Mouse (Mus musculus): ENCODE measurements around the gene Gm5741. TPM values are rescaled to one million over a fixed set of nuclear protein-coding genes. Genes with fewer than 3 reads are reported as not detected.

Gene Gm5741
- total and polyA plus RNA-seq, 2 experiments from 2014 or later: 2.2 TPM; not detected in 1

- WGBS: 39% methylated on average over 9 of the region's 9 CpGs
- TF ChIP-seq CTCF (IDR thresholded peaks at IDR 0.05): no peak
Measured at GRCm38 (mm10) chr8:85072364-85072929, 4.7 kb upstream of the Gm5741 start.

GRCm38 (mm10) chr8:85071514-85072281 is 3.9 kb upstream of the Gm5741 start, which contains the start of gene Dhps:
TSS of gene Dhps (plus strand) at chr8:85071757.
- Histone ChIP-seq H3K4me2 (ENCODE audit: low read depth, low read length, poor library complexity, severe bottlenecking) (peak within 1 kb of the TSS; percentile 47), H3K36me3 (ENCODE audit: insufficient read depth, low read length) (peaks cover 40% of the 10 kb centered on the region), H3K4me1 (ENCODE audit: insufficient read depth, low read length) (no peaks in the 10 kb centered on the region), H3K27me3 (ENCODE audit: insufficient read depth, low read length) (no peaks in the 10 kb centered on the region), H3K9me3 (ENCODE audit: low read length) (no peaks in the 10 kb centered on the region), H3K4me3 (ENCODE audit: low read depth, low read length) (peak within 1 kb of the TSS; percentile 92), H3K9ac (replicated peaks; ENCODE audit: low read length, poor library complexity, severe bottlenecking) (peak within 1 kb of the TSS; percentile 92), H3K27ac (ENCODE audit: low read depth, low read length) (peak within 1 kb of the TSS; percentile 91)
- peak; percentile 36 for TF ChIP-seq CTCF (IDR thresholded peaks at IDR 0.05)
- under 1% methylated on average over 66 of the region's 68 CpGs for WGBS
- ATAC-seq (ENCODE audit: low FRiP score) (peak; percentile 90), DNase-seq (ENCODE audit: low spot score) (peak; percentile 96)

More at GRCm38 (mm10) chr8:85072364-85072929, 4.7 kb upstream of the Gm5741 start:
- ATAC-seq (ENCODE audit: low FRiP score) (no peak), DNase-seq (ENCODE audit: low spot score) (no peak)
- no peaks in the 10 kb centered on the region for H3K9me3 ChIP-seq (ENCODE audit: low read length)
- H3K36me3 ChIP-seq (ENCODE audit: insufficient read depth, low read length): peaks cover 38% of the 10 kb centered on the region
- H3K4me3 ChIP-seq (ENCODE audit: low read depth, low read length): peak overlapping the region; percentile 92
- H3K27me3 ChIP-seq (ENCODE audit: insufficient read depth, low read length): no peaks in the 10 kb centered on the region
- peak overlapping the region; percentile 92; the same call in 1 of the 2 replicates for H3K9ac ChIP-seq (replicated peaks; ENCODE audit: low read length, poor library complexity, severe bottlenecking)
- H3K4me1 ChIP-seq (ENCODE audit: insufficient read depth, low read length): no peaks in the 10 kb centered on the region
- H3K4me2 ChIP-seq (ENCODE audit: low read depth, low read length, poor library complexity, severe bottlenecking): peak overlapping the region; percentile 47
- H3K27ac ChIP-seq (ENCODE audit: low read depth, low read length): peak overlapping the region; percentile 91

- 83% methylated on average over 5 of the region's 5 CpGs for WGBS
- H3K4me3 ChIP-seq (ENCODE audit: low read depth, low read length): peak overlapping the region; percentile 92; the same call in 1 of the 2 replicates
- no peaks in the 10 kb centered on the region for H3K4me1 ChIP-seq (ENCODE audit: insufficient read depth, low read length)
- no peaks in the 10 kb centered on the region for H3K27me3 ChIP-seq (ENCODE audit: insufficient read depth, low read length)
- DNase-seq (ENCODE audit: low spot score): no peak
- no peak for ATAC-seq (ENCODE audit: low FRiP score)
- peak overlapping the region; percentile 91 for H3K27ac ChIP-seq (ENCODE audit: low read depth, low read length)
- H3K9ac ChIP-seq (replicated peaks; ENCODE audit: low read length, poor library complexity, severe bottlenecking): no peak overlapping the region
- peak overlapping the region; percentile 47 for H3K4me2 ChIP-seq (ENCODE audit: low read depth, low read length, poor library complexity, severe bottlenecking)
- H3K36me3 ChIP-seq (ENCODE audit: insufficient read depth, low read length): peaks cover 40% of the 10 kb centered on the region
- no peaks in the 10 kb centered on the region for H3K9me3 ChIP-seq (ENCODE audit: low read length)
- TF ChIP-seq CTCF (IDR thresholded peaks at IDR 0.05): no peak
Measured at GRCm38 (mm10) chr8:85071041-85071440, 3.3 kb upstream of the Gm5741 start.

- no peak overlapping the region for H3K4me2 ChIP-seq (ENCODE audit: low read depth, low read length, poor library complexity, severe bottlenecking)
- 0 out of 2 replicates have a peak, but pooled peaks cover under 1% of the 10 kb centered on the region for H3K4me1 ChIP-seq (ENCODE audit: insufficient read depth, low read length)
- peaks cover 36% of the 10 kb centered on the region for H3K36me3 ChIP-seq (ENCODE audit: insufficient read depth, low read length)
- no peaks in the 10 kb centered on the region for H3K27me3 ChIP-seq (ENCODE audit: insufficient read depth, low read length)
- H3K9me3 ChIP-seq (ENCODE audit: low read length): no peaks in the 10 kb centered on the region
- TF ChIP-seq CTCF (IDR thresholded peaks at IDR 0.05): no peak
- DNase-seq (ENCODE audit: low spot score) (no peak), ATAC-seq (ENCODE audit: low FRiP score) (no peak)
- H3K4me3 ChIP-seq (ENCODE audit: low read depth, low read length): no peak overlapping the region
- no peak overlapping the region for H3K9ac ChIP-seq (replicated peaks; ENCODE audit: low read length, poor library complexity, severe bottlenecking)
- WGBS: 94% methylated on average over 2 of the region's 2 CpGs
- no peak overlapping the region for H3K27ac ChIP-seq (ENCODE audit: low read depth, low read length)
Measured at GRCm38 (mm10) chr8:85067155-85067554, 627 bp downstream of the Gm5741 start.

GRCm38 (mm10) chr8:85065213-85065612 is 2.6 kb downstream of the Gm5741 start:
- Histone ChIP-seq H3K27me3 (ENCODE audit: insufficient read depth, low read length) (no peaks in the 10 kb centered on the region), H3K36me3 (ENCODE audit: insufficient read depth, low read length) (peaks cover 36% of the 10 kb centered on the region), H3K4me2 (ENCODE audit: low read depth, low read length, poor library complexity, severe bottlenecking) (no peak overlapping the region), H3K27ac (ENCODE audit: low read depth, low read length) (no peak overlapping the region), H3K4me3 (ENCODE audit: low read depth, low read length) (no peak overlapping the region), H3K9ac (replicated peaks; ENCODE audit: low read length, poor library complexity, severe bottlenecking) (no peak overlapping the region), H3K9me3 (ENCODE audit: low read length) (no peaks in the 10 kb centered on the region), H3K4me1 (ENCODE audit: insufficient read depth, low read length) (peaks cover 12% of the 10 kb centered on the region)
- WGBS: 38% methylated on average over 2 of the region's 2 CpGs
- ATAC-seq (ENCODE audit: low FRiP score): no peak
- DNase-seq (ENCODE audit: low spot score): no peak
- TF ChIP-seq CTCF (IDR thresholded peaks at IDR 0.05): no peak

- H3K9me3 ChIP-seq (ENCODE audit: low read length): no peaks in the 10 kb centered on the region
- no peak overlapping the region for H3K9ac ChIP-seq (replicated peaks; ENCODE audit: low read length, poor library complexity, severe bottlenecking)
- peaks cover 29% of the 10 kb centered on the region for H3K36me3 ChIP-seq (ENCODE audit: insufficient read depth, low read length)
- H3K4me3 ChIP-seq (ENCODE audit: low read depth, low read length): no peak overlapping the region
- ATAC-seq (ENCODE audit: low FRiP score): no peak
- DNase-seq (ENCODE audit: low spot score): no peak
- no peak overlapping the region for H3K27ac ChIP-seq (ENCODE audit: low read depth, low read length)
- TF ChIP-seq CTCF (IDR thresholded peaks at IDR 0.05): no peak
- WGBS: 97% methylated on average over 4 of the region's 4 CpGs
- no peak overlapping the region for H3K4me2 ChIP-seq (ENCODE audit: low read depth, low read length, poor library complexity, severe bottlenecking)
- H3K27me3 ChIP-seq (ENCODE audit: insufficient read depth, low read length): no peaks in the 10 kb centered on the region
- peaks cover 12% of the 10 kb centered on the region for H3K4me1 ChIP-seq (ENCODE audit: insufficient read depth, low read length)
Measured at GRCm38 (mm10) chr8:85062603-85063002, 5.2 kb downstream of the Gm5741 start.

Measured in midbrain, postnatal 0 days (tissue).